8 mouse cellular contexts compared by ENCODE assay signal in the genomic region with DNA sequence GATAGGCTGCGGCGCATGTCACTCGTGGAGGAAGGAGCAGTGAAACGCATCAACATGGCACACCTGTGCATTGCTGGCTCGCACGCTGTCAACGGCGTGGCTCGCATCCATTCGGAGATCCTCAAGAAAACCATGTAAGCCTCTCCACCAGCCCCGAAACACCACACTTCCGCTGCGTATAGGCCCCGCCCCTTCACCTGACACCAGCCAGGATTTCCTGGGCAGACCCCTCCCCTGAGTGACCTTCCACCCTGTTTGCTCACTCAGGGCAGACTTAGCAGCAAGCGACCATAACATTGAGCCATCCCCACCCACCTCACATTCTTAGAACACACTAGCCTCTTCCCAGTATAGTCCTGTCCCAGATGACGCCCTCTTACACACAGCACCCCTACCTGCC. TPM values are rescaled to one million over a fixed set of nuclear protein-coding genes. Genes with fewer than 3 reads are reported as not detected.
A peak's percentile ranks its signal among the peaks of the same experiment; 100 is the strongest.
DNase-seq lines count a peak whose midpoint lies in the region; ATAC-seq and TF ChIP-seq lines count a peak whose summit lies in the region.

No protein-coding gene starts in this region.

- DNase-seq in T-cell, adult 2 months (ENCODE audit: low spot score): peak; percentile 65
- no peak for DNase-seq in lung, postnatal 0 days (ENCODE audit: low spot score)
- DNase-seq in testis, postnatal 10 days (ENCODE audit: low spot score): no peak
- no peak for DNase-seq in adrenal gland, postnatal 25 days
- no peak for DNase-seq in urinary bladder, postnatal 4 days (ENCODE audit: low spot score in 2 of 2)

- H3K27me3 ChIP-seq in hindbrain, embryonic 12.5 days: peaks cover 12% of the 10 kb centered on the region; the same call in 1 of the 2 replicates
- no peaks in the 10 kb centered on the region for H3K27me3 ChIP-seq in lung, postnatal 0 days (replicated peaks; ENCODE audit: insufficient read depth, low read length)
- H3K27me3 ChIP-seq in stomach, embryonic 14.5 days (ENCODE audit: control insufficient read depth, insufficient read depth, low read length): no peaks in the 10 kb centered on the region

- no peak overlapping the region for H3K9ac ChIP-seq in hindbrain, embryonic 12.5 days
- H3K9ac ChIP-seq in lung, postnatal 0 days (replicated peaks; ENCODE audit: low read depth): no peak overlapping the region
- H3K9ac ChIP-seq in stomach, embryonic 14.5 days (replicated peaks; ENCODE audit: low read depth, low read length): no peak overlapping the region

- peak overlapping the region; percentile 20 for H3K4me3 ChIP-seq in hindbrain, embryonic 12.5 days
- H3K4me3 ChIP-seq in lung, postnatal 0 days (ENCODE audit: low read depth, low read length): peak overlapping the region; percentile 16; the same call in 1 of the 2 replicates
- H3K4me3 ChIP-seq in stomach, embryonic 14.5 days (ENCODE audit: low read depth, low read length): peak overlapping the region; percentile 20; the same call in 1 of the 2 replicates

- no peaks in the 10 kb centered on the region for H3K36me3 ChIP-seq in hindbrain, embryonic 12.5 days
- H3K36me3 ChIP-seq in lung, postnatal 0 days (ENCODE audit: insufficient read depth, low read length): no peaks in the 10 kb centered on the region
- H3K36me3 ChIP-seq in stomach, embryonic 14.5 days (ENCODE audit: control insufficient read depth, insufficient read depth, low read length): no peaks in the 10 kb centered on the region

- H3K9me3 ChIP-seq in hindbrain, embryonic 12.5 days (replicated peaks): no peaks in the 10 kb centered on the region
- no peaks in the 10 kb centered on the region for H3K9me3 ChIP-seq in lung, postnatal 0 days (ENCODE audit: low read length)
- no peaks in the 10 kb centered on the region for H3K9me3 ChIP-seq in stomach, embryonic 14.5 days (ENCODE audit: control insufficient read depth, low read depth, low read length)

- ATAC-seq in CD4-positive, CD25-positive, alpha-beta regulatory T cell, adult 4 months: peak; percentile 82
- no peak for ATAC-seq in hindbrain, embryonic 12.5 days (ENCODE audit: low FRiP score)
- peak; percentile 21; the same call in 1 of the 2 replicates for ATAC-seq in lung, postnatal 0 days
- peak; percentile 64; the same call in 1 of the 2 replicates for ATAC-seq in stomach, embryonic 14.5 days (ENCODE audit: insufficient number of reproducible peaks, insufficient read depth, low FRiP score, low read depth)

- no peak for TF ChIP-seq CTCF in lung, postnatal 0 days (IDR thresholded peaks at IDR 0.05)

- H3K27ac ChIP-seq in hindbrain, embryonic 12.5 days: no peak overlapping the region
- no peak overlapping the region for H3K27ac ChIP-seq in lung, postnatal 0 days (ENCODE audit: low read length)
- H3K27ac ChIP-seq in stomach, embryonic 14.5 days (ENCODE audit: low read length): no peak overlapping the region

- peaks cover 11% of the 10 kb centered on the region for H3K4me1 ChIP-seq in hindbrain, embryonic 12.5 days
- peaks cover 7% of the 10 kb centered on the region; the same call in 1 of the 2 replicates for H3K4me1 ChIP-seq in lung, postnatal 0 days (ENCODE audit: insufficient read depth, low read depth, low read length)
- peaks cover 9% of the 10 kb centered on the region for H3K4me1 ChIP-seq in stomach, embryonic 14.5 days (ENCODE audit: control insufficient read depth, insufficient read depth, low read length)

- no peak for TF ChIP-seq EP300 in lung, postnatal 0 days (IDR thresholded peaks at IDR 0.05)

- 6% methylated on average over 16 of the region's 16 CpGs for WGBS in hindbrain, embryonic 12.5 days
- WGBS in lung, postnatal 0 days: 12% methylated on average over 16 of the region's 16 CpGs
- 10% methylated on average over 16 of the region's 16 CpGs for WGBS in stomach, embryonic 14.5 days

- peak overlapping the region; percentile 50 for H3K4me2 ChIP-seq in hindbrain, embryonic 12.5 days (replicated peaks)
- H3K4me2 ChIP-seq in lung, postnatal 0 days (replicated peaks; ENCODE audit: low read depth, low read length): peak overlapping the region; percentile 44
- peak overlapping the region; percentile 38 for H3K4me2 ChIP-seq in stomach, embryonic 14.5 days (replicated peaks; ENCODE audit: low read depth, low read length)

RNA-seq across cellular contexts. Expression of a gene that starts 5.6 kb away (rescaled TPM):
- 10 to 100 TPM in 1 of 2 experiments, 1 to 10 TPM in 1; 2.0 to 14.2 TPM for polyA plus RNA-seq in CD4-positive, CD25-positive, alpha-beta regulatory T cell, adult 4 months (2017; shearing (Covaris generic))
- 1.8 and 3.9 TPM in 2 replicates for polyA plus RNA-seq in hindbrain, embryonic 12.5 days (2016; fragmentation: Nextera tagmentation; extraction: Ambion mirVana)
- polyA plus RNA-seq in lung, postnatal 0 days (2015; fragmentation: Nextera tagmentation; extraction: Ambion mirVana): 20.5 and 32.1 TPM in 2 replicates
- polyA plus RNA-seq in stomach, embryonic 14.5 days (2014; fragmentation: Nextera tagmentation; extraction: Ambion mirVana): 9.3 and 10.1 TPM in 2 replicates
- total RNA-seq in adrenal gland, postnatal 25 days (2021): 61.6 and 85.9 TPM in 2 replicates

RNA-seq across cellular contexts. Expression of a gene that starts 9.3 kb away (rescaled TPM):
- 100 to 1,000 TPM in 1 of 2 experiments, 10 to 100 TPM in 1; 80.3 to 117 TPM for polyA plus RNA-seq in CD4-positive, CD25-positive, alpha-beta regulatory T cell, adult 4 months (2017; shearing (Covaris generic))
- polyA plus RNA-seq in hindbrain, embryonic 12.5 days (2016; fragmentation: Nextera tagmentation; extraction: Ambion mirVana): 20.0 and 23.0 TPM in 2 replicates
- polyA plus RNA-seq in lung, postnatal 0 days (2015; fragmentation: Nextera tagmentation; extraction: Ambion mirVana): 99.2 and 128 TPM in 2 replicates
- 38.6 and 47.8 TPM in 2 replicates for polyA plus RNA-seq in stomach, embryonic 14.5 days (2014; fragmentation: Nextera tagmentation; extraction: Ambion mirVana)
- 37.6 and 39.5 TPM in 2 replicates for total RNA-seq in adrenal gland, postnatal 25 days (2021)

RNA-seq across cellular contexts. Expression of a gene that starts 26.3 kb away (rescaled TPM):
- polyA plus RNA-seq in CD4-positive, CD25-positive, alpha-beta regulatory T cell, adult 4 months (2017; shearing (Covaris generic)): 10 to 100 TPM; 55.3 to 56.7 TPM
- 168 and 176 TPM in 2 replicates for polyA plus RNA-seq in hindbrain, embryonic 12.5 days (2016; fragmentation: Nextera tagmentation; extraction: Ambion mirVana)
- polyA plus RNA-seq in lung, postnatal 0 days (2015; fragmentation: Nextera tagmentation; extraction: Ambion mirVana): 48.1 and 49.5 TPM in 2 replicates
- polyA plus RNA-seq in stomach, embryonic 14.5 days (2014; fragmentation: Nextera tagmentation; extraction: Ambion mirVana): 126 and 139 TPM in 2 replicates
- total RNA-seq in adrenal gland, postnatal 25 days (2021): 211 and 245 TPM in 2 replicates

RNA-seq across cellular contexts. Expression of a gene that starts 28.7 kb away (rescaled TPM):
- not detected for polyA plus RNA-seq in CD4-positive, CD25-positive, alpha-beta regulatory T cell, adult 4 months (2017; shearing (Covaris generic))
- 21.3 and 23.0 TPM in 2 replicates for polyA plus RNA-seq in hindbrain, embryonic 12.5 days (2016; fragmentation: Nextera tagmentation; extraction: Ambion mirVana)
- 3.8 and 4.7 TPM in 2 replicates for polyA plus RNA-seq in lung, postnatal 0 days (2015; fragmentation: Nextera tagmentation; extraction: Ambion mirVana)
- polyA plus RNA-seq in stomach, embryonic 14.5 days (2014; fragmentation: Nextera tagmentation; extraction: Ambion mirVana): 2.5 and 2.6 TPM in 2 replicates
- 11.1 and 12.7 TPM in 2 replicates for total RNA-seq in adrenal gland, postnatal 25 days (2021)

RNA-seq across cellular contexts. Expression of a gene that starts 48.9 kb away (rescaled TPM):
- polyA plus RNA-seq in CD4-positive, CD25-positive, alpha-beta regulatory T cell, adult 4 months (2017; shearing (Covaris generic)): 100 to 1,000 TPM in 1 of 2 experiments, 10 to 100 TPM in 1; 77.5 to 135 TPM
- 15.0 and 16.0 TPM in 2 replicates for polyA plus RNA-seq in hindbrain, embryonic 12.5 days (2016; fragmentation: Nextera tagmentation; extraction: Ambion mirVana)
- 22.5 and 25.0 TPM in 2 replicates for polyA plus RNA-seq in lung, postnatal 0 days (2015; fragmentation: Nextera tagmentation; extraction: Ambion mirVana)
- 10.0 TPM in 2 replicates for polyA plus RNA-seq in stomach, embryonic 14.5 days (2014; fragmentation: Nextera tagmentation; extraction: Ambion mirVana)
- total RNA-seq in adrenal gland, postnatal 25 days (2021): 44.7 and 56.3 TPM in 2 replicates
